Mouse (Mus musculus) liver, postnatal 0 days (tissue): ENCODE measurements around the gene Syce1l. TPM values are rescaled to one million over a fixed set of nuclear protein-coding genes. Genes with fewer than 3 reads are reported as not detected.

ENCODE experiments used
- ATAC-seq: fragments of 200-750 bp; cut with Nextera tagmentation; 2 replicates; pipeline ENCODE4 v1.8.0; 2017; ENCODE audit warnings: mild to moderate bottlenecking, moderate library complexity
- DNase-seq: peaks from one replicate; pipeline ENCODE4 v3.0.0-alpha.2; 2016
- H3K27ac ChIP-seq: fragments of 300-500 bp; sonication (generic); 2 replicates; pipeline ENCODE4 v1.5.1; 2014; ENCODE audit warnings: antibody characterized with exemption, moderate library complexity, mild to moderate bottlenecking, low read depth
- H3K27me3 ChIP-seq: fragments of 300-500 bp; sonication (generic); 2 replicates; pipeline ENCODE4 v1.6.1; 2014; ENCODE audit warnings: low read length, control low read depth, mixed read lengths; ENCODE audit not compliant: insufficient read depth
- H3K36me3 ChIP-seq: fragments of 300-500 bp; sonication (generic); replicated peaks from 2 replicates; pipeline ENCODE4 v1.6.1; 2014; ENCODE audit warnings: mild to moderate bottlenecking, control low read depth, low read length, moderate library complexity, mixed read lengths; ENCODE audit not compliant: insufficient read depth
- H3K4me1 ChIP-seq: fragments of 300-500 bp; sonication (generic); 2 replicates; pipeline ENCODE4 v1.6.1; 2014; ENCODE audit warnings: antibody characterized with exemption, mild to moderate bottlenecking, control low read depth; ENCODE audit not compliant: insufficient read depth
- H3K4me2 ChIP-seq: fragments of 300-500 bp; sonication (generic); 2 replicates; pipeline ENCODE4 v1.6.1; 2014; ENCODE audit warnings: low read depth, mild to moderate bottlenecking, low read length, moderate library complexity, mixed read lengths
- H3K4me3 ChIP-seq: fragments of 300-500 bp; sonication (generic); 2 replicates; pipeline ENCODE4 v1.5.1; 2014; ENCODE audit warnings: low read depth, low read length
- H3K9ac ChIP-seq: fragments of 300-500 bp; sonication (generic); replicated peaks from 2 replicates; pipeline ENCODE4 v1.6.1; 2014; ENCODE audit warnings: mild to moderate bottlenecking, moderate library complexity
- H3K9me3 ChIP-seq: fragments of 300-500 bp; sonication (generic); 2 replicates; pipeline ENCODE4 v1.6.1; 2016; ENCODE audit warnings: mild to moderate bottlenecking, control low read depth, low read length, mixed read lengths
- CTCF ChIP-seq: sonication (generic); IDR thresholded peaks from 2 replicates; pipeline ENCODE4 v1.5.1; 2016; ENCODE audit warnings: antibody characterized with exemption, low read depth
- EP300 ChIP-seq: IDR thresholded peaks from 2 replicates; pipeline ENCODE4 v1.6.1; 2016; ENCODE audit warnings: antibody characterized with exemption, low read depth, mild to moderate bottlenecking
- WGBS: fragments of 180-500 bp; shearing (Covaris S2); extraction: QIAGEN DNeasy Blood & Tissue Kit; methylation state at CpG from one replicate; pipeline ENCODE4 v1.1.7; 2014; ENCODE audit not compliant: insufficient replicate concordance; 5-methylcytosine and 5-hydroxymethylcytosine counted together
- polyA plus RNA-seq: library from polyadenylated mRNA; unstranded; fragments of >200 nt; fragmentation: Nextera tagmentation; extraction: Ambion mirVana; gene quantifications from 2 replicates; pipeline ENCODE4 v1.2.1, GENCODE M21; 2015

The Syce1l gene
- polyA plus RNA-seq, 1 experiment from 2014 or later, result not detected

DNA sequence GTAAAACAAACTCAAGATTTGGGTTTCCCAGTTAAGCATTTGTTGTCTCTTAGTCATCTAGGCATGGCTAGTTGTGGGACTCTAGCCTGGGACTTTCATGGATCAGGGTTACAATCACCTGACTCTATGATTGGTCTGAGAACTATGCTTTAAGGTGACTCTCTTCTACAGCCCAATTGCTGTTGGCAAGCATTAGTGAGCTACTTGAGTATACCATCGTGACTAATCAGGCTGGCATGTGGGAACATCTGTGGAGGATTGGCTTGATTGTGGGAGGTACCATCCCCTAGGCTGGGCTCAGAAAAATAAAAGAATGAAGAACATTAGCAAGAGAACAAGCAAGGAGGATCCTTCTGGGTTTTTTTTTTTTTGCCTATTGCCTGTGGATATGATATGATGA is 33.8 kb downstream of the Syce1l start:
- DNase-seq, result no peak
- TF ChIP-seq CTCF (no peak), EP300 (no peak)
- Histone ChIP-seq H3K9me3 (no peaks in the 10 kb centered on the region), H3K27me3 (no peaks in the 10 kb centered on the region), H3K9ac (no peak overlapping the region), H3K4me3 (no peak overlapping the region), H3K4me2 (no peak overlapping the region), H3K27ac (no peak overlapping the region), H3K4me1 (no peaks in the 10 kb centered on the region), H3K36me3 (no peaks in the 10 kb centered on the region)
- 79% methylated on average over 1 of the region's 1 CpGs for WGBS
- ATAC-seq, result no peak

GRCm38 (mm10) chr8:113679361-113679760 is 36.3 kb downstream of the Syce1l start:
- TF ChIP-seq CTCF, result no peak
- TF ChIP-seq EP300, result no peak
- Histone ChIP-seq H3K9me3 (no peaks in the 10 kb centered on the region), H3K4me1 (no peaks in the 10 kb centered on the region), H3K27ac (no peak overlapping the region), H3K4me3 (no peak overlapping the region), H3K4me2 (no peak overlapping the region), H3K9ac (no peak overlapping the region), H3K36me3 (no peaks in the 10 kb centered on the region), H3K27me3 (no peaks in the 10 kb centered on the region)
- WGBS, result 34% methylated on average over 3 of the region's 3 CpGs
- ATAC-seq, result no peak
- no peak for DNase-seq

- H3K4me1 ChIP-seq, result no peaks in the 10 kb centered on the region
Measured at GRCm38 (mm10) chr8:113687889-113688542, 45.0 kb downstream of the Syce1l start.

GRCm38 (mm10) chr8:113688543-113688915 is 45.5 kb downstream of the Syce1l start:
- DNase-seq (no peak), ATAC-seq (no peak)
- Histone ChIP-seq H3K4me3 (no peak overlapping the region), H3K4me1 (no peaks in the 10 kb centered on the region), H3K27me3 (no peaks in the 10 kb centered on the region), H3K27ac (no peak overlapping the region), H3K9ac (no peak overlapping the region), H3K4me2 (no peak overlapping the region), H3K9me3 (no peaks in the 10 kb centered on the region), H3K36me3 (no peaks in the 10 kb centered on the region)
- no peak for TF ChIP-seq EP300
- TF ChIP-seq CTCF, result no peak
- 55% methylated on average over 8 of the region's 8 CpGs for WGBS

More at GRCm38 (mm10) chr8:113687889-113688542, 45.0 kb downstream of the Syce1l start:
- H3K4me2 ChIP-seq, result no peak overlapping the region
- ATAC-seq, result no peak
- H3K9me3 ChIP-seq, result no peaks in the 10 kb centered on the region
- no peak overlapping the region for H3K27ac ChIP-seq
- H3K9ac ChIP-seq, result no peak overlapping the region
- no peak overlapping the region for H3K4me3 ChIP-seq
- no peak for DNase-seq
- no peaks in the 10 kb centered on the region for H3K27me3 ChIP-seq
- H3K36me3 ChIP-seq, result no peaks in the 10 kb centered on the region
- no peak for TF ChIP-seq CTCF
- TF ChIP-seq EP300, result no peak
- 53% methylated on average over 17 of the region's 17 CpGs for WGBS

GRCm38 (mm10) chr8:113691622-113692343 is 48.8 kb downstream of the Syce1l start:
- DNase-seq, result no peak
- H3K4me1 ChIP-seq, result no peaks in the 10 kb centered on the region
- no peak for ATAC-seq
- H3K9me3 ChIP-seq, result no peaks in the 10 kb centered on the region
- no peaks in the 10 kb centered on the region for H3K27me3 ChIP-seq
- no peak overlapping the region for H3K4me2 ChIP-seq
- H3K9ac ChIP-seq, result no peak overlapping the region
- no peak for TF ChIP-seq CTCF
- TF ChIP-seq EP300, result no peak
- H3K36me3 ChIP-seq, result no peaks in the 10 kb centered on the region
- H3K27ac ChIP-seq, result no peak overlapping the region
- WGBS, result 76% methylated on average over 14 of the region's 14 CpGs
- H3K4me3 ChIP-seq, result no peak overlapping the region

GRCm38 (mm10) chr8:113704968-113705367 is 62.0 kb downstream of the Syce1l start:
- TF ChIP-seq CTCF, result no peak
- no peak for TF ChIP-seq EP300
- ATAC-seq, result no peak
- no peaks in the 10 kb centered on the region for H3K36me3 ChIP-seq
- no peaks in the 10 kb centered on the region for H3K9me3 ChIP-seq
- WGBS, result 66% methylated on average over 7 of the region's 7 CpGs
- no peak overlapping the region for H3K4me3 ChIP-seq
- no peak for DNase-seq
- H3K27ac ChIP-seq, result no peak overlapping the region
- H3K9ac ChIP-seq, result no peak overlapping the region
- no peaks in the 10 kb centered on the region for H3K27me3 ChIP-seq
- H3K4me1 ChIP-seq, result no peaks in the 10 kb centered on the region
- no peak overlapping the region for H3K4me2 ChIP-seq

Other genes with a start within 250 kb of the Syce1l start
- gene Mon1b, start 7.6 kb upstream of the Syce1l start, polyA plus RNA-seq, result 1.4 and 1.6 TPM in 2 replicates
- gene Adamts18, start 205.5 kb downstream of the Syce1l start, polyA plus RNA-seq, result 0.01 TPM in 1 of 2 replicates, not detected in the other